Mouse (Mus musculus) heart, adult 2 months (tissue): ENCODE data around the gene Stard3nl.

Experiments
- CTCF ChIP-seq: fragments of 200-600 bp; IDR thresholded peaks from 2 replicates; pipeline ENCODE4 v1.8.1; 2022; ENCODE audit warnings: antibody characterized with exemption, mild to moderate bottlenecking, moderate library complexity
- EP300 ChIP-seq: fragments of 200-500 bp; IDR thresholded peaks from 2 replicates; pipeline ENCODE4 v1.6.1; 2011; ENCODE audit warnings: low read depth, low read length, control low read depth; ENCODE audit not compliant: insufficient read depth
- POLR2A ChIP-seq: fragments of 200-500 bp; IDR thresholded peaks from 2 replicates; pipeline ENCODE4 v1.6.1; 2011; ENCODE audit warnings: mild to moderate bottlenecking, low read depth, low read length, control low read depth; ENCODE audit not compliant: insufficient read depth

DNA sequence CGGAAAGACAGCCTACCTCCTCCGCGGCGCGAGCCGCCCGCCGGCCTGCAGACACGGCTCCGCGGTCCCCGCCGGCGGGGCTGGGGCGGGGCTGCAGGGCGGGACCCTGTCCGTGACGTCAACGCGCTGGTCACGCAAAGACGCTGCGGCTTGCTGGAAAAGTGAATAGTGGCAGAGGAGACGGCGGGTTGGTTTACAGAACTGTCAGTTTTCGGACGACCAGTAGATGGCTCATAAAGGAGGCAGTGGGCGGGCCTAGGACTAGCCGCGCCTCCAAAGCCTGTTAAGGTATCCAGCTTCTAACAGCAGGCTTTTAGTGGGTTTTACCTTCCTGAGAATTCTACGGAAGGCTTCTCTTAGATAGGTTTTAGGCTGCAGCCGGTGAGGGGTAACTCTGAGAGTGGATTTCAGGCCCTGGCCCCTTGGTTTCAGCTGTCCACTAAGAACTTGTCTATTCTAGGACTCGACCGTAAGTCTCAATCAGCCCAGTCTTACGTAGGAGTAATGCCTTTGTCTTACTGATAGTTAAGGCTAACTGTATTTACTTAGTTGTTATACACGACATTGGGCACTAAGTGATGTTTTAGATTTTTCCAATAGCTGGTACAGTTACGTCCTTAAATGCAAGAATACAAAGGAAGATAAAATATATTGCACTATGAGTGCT is at the start of gene Stard3nl:
- TF ChIP-seq CTCF, result no peak; the same call in 1 of the 2 replicates
- TF ChIP-seq EP300, result 0 out of 2 replicates have a peak, but pooled peaks have one; percentile 12
- TF ChIP-seq POLR2A, result peak; percentile 78
